Mouse (Mus musculus): ENCODE data around the gene Camta1.

Gene Camta1

DNA sequence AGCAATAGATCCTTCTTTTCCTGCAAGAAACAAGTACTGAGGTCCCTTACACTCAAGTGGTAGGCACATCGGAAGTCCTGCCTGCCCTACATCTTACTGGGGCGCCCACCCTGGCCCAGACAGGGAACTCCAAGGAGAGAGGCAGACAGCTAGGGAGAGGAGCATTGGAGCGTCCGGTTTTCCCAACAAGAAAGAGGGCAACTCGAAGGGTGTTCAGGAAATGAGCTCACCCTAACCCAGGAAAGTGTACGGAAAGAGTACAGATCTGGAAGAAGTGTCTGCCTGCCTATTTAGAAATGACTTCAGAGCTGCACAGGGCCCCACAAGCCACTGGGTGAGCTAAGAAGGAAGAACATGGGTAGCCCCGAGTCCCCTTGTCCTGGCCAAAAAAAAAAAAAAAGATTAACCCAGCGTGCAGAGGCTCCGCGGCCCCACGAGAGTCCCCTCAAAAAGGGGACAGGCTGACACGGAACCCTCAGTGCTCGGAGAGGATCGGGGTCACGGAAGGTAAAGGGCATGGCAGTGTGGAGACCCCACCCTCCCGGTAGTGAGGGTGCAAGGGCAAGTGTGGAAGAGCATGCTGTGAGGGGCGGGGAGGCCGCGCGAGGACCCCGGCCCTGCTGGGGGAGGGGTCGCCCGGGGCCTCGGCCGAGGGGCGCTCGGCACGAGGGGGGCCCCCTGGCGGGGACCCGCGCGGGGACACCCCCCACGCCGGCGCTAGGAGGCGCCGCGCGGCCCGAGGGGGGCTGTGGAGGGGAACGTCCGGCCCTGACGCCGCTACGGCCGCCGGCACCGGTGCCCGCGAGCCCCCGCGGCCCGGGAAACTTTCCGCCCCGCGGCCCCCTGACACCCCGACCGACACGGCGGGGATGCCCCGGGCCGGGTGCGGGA lies 990 bp downstream of the Camta1 start:
- DNase-seq (ENCODE audit: low spot score in 2 of 2) = peak; percentile 16 to 26

DNA sequence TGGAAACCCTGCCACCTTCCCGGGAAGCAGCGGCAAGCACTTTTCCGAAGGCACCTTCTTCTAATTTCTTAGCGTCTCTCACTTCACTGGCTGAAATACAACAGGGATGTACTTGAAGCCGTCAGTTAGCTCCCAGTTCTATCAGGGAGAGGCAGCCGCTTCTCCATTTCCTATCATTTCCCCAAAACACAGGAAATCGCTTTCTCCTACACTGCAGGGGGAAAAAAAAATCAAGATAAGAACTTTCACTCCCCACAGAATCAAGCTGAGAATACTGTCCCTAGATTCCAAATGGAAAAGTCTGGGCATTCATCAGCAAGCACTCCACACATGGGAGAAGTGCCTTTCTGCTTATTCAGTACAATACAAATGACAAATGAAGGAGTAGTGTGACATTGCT lies 2.4 kb downstream of the Camta1 start:
- no peak for DNase-seq (ENCODE audit: low spot score in 2 of 2)

DNA sequence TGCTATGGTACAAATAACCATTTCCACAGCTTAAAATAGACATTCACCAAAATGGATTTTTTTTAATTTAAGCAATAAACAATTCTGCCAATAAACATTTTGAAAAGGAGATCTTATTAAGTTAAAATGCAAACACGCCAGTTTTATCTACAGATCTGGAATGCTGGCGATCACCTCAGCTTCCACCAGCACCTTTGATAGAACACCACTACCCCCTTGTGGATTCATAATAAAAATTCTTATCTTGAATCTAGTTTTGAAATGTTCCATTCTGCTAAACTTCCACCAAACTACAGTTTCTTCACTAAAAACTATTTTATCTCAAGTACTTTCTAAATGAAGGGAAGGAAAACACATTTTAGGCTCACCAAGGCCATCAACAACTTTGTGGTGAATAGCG lies 7.7 kb downstream of the Camta1 start:
- DNase-seq (ENCODE audit: low spot score in 2 of 2) = no peak

DNA sequence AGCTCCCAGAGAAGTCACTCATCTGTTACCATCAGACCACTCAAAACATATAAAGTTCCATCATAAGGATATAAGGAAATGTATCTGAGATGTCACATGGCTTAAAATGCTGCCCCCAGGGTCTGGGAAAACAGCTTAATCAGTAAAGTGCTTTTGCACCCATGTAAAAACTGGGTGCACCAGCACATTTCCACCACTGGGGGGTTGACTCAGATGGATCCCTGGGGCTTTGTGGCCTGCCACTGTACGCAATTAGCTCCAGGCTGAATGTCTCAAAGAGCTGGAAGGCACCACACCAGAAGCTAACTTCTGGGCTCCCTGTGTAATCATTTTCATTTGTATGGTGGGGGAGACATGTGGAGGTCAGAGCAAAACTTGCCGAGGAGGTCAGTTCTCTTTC lies 10.5 kb downstream of the Camta1 start:
- DNase-seq (ENCODE audit: low spot score in 2 of 2) = peak; percentile 37 to 56

DNA sequence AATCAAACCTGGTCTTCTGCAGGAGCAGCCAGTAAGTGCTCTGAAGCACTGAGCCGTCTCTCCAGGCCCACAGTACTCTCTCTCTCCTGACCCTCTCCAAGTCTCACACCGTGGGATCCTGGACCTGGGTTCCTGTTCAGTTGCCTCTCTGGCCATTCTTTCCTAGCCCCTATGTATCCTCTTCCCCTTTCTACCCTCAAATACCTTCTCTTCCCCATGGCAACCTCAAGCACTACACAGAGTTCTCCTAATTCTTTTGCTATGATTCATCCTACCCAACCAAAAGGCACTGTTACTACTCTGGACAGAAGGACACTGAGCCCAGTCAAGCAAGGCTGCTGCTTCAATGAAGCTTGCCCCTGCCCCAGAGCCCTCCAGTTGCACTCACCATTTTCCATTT lies 19.1 kb downstream of the Camta1 start:
- DNase-seq (ENCODE audit: low spot score in 2 of 2) = no peak

DNA sequence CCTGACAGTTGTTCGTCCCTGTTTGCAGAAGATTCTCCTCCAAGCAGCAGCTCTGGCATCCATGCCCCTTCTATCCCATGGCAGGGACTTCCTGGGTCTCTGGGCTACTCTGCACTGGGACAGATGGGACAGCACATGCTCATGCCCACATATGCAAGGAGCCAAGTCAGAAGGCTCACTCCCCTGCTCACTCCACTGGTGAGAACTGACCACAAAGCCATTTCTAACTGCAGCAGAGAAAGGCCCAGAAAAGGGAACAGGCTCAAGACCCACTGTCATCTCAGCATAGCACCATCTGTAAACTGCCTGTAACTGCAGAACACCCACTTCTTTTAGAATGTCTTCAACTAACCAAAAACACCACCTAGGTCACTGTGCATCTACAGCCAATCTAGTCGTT lies 23.2 kb downstream of the Camta1 start:
- DNase-seq (ENCODE audit: low spot score in 2 of 2) = no peak

DNA sequence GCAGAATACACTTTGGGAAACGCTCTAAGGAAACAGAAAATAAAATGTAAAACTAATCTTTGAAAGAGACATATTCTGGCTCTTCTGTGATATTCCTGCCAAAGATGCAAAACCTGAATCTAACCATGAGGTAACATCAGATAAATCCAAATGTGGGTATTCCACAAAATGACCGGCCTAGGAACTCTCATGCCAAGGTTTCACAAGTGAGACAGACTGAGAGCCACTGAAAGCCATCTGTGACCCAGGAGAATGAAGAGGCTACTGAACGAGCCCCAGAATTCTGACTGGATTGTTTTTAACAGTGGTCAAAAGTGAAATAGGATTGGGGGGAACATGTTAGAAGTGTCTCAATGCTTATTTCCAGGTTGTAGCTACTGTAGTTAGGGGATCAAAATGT lies 25.8 kb downstream of the Camta1 start:
- no peak for DNase-seq (ENCODE audit: low spot score in 2 of 2)

DNA sequence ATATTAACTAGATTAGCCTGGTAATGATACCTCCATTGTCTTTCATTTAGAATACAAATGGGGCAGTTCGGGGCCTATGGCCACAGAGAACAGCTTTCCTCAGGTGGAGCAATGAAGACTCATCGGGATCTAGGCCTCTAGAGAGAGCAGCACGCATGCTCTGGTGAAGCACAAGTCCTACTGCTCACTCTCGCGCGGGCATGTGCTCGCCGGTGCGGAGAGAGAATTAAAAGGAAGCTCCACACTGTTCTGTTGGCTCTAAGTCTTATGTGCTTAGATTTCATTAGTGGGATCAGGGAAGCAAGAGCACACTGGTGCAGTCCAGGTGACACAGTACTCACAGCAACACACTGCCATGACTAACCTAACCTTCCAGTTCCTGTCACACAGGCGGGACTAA lies 27.1 kb downstream of the Camta1 start:
- DNase-seq (ENCODE audit: low spot score in 2 of 2) = no peak

DNA sequence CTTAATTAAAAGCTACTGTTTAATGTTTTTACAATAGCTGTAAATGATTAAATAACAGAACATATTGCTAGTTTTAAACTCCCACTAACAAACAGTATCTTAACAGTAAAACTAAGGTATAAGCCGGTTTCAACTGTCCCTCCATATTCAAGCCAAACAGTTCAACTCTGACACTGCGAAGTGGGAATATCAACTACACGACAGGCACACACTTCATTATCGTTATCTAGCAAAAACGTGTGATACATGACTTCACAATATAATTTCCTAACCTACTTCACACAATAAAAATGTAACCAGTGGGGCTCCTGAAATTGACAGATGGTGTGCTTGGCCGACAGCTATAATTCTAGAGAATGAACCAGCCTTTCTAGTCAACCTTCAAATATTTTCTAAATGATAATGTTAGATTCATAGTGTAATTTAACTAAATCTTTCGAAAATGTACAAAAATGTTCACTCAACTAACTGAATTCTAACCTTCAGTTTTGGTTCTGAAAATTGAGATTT lies 27.7 kb downstream of the Camta1 start:
- no peak for DNase-seq (ENCODE audit: low spot score in 2 of 2)

DNA sequence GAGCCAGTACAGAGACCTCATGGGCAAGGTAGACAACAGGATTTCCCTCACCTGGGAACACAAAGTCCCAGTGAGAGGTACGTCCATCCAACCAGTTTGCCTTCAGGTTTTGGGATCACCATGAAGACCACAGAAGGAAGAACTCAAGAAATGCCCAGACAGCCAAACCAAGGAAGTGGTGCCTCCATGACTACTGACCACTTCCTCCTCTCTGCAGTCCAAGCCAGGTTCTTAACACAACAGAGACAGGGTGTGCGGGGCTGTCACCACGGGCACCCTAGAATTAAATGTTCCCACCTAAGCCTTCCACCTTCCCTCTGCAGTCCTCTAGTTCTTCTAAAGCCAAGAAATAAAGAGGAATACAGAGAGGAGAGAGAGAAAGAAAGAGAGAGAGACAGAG lies 33.8 kb downstream of the Camta1 start:
- no peak for DNase-seq (ENCODE audit: low spot score in 2 of 2)

DNA sequence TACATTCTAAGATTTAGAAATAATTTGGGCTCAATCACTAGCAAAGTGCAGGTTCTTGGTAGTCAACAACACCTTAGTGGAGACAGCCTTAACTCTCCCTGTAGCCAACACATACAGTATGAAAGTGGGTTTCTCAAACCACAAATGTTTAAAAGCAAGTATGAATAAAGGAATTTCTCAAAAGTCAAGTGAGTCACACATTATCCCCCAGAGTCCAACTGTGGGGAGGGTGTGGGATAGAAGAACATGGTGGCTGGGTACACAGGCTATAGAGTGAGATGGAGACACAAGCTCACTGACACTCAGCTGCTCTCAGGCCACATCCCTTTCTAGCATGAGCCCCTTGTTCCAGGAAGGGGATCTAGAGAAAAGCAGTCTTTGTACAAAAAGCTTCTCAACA lies 34.3 kb downstream of the Camta1 start:
- no peak for DNase-seq (ENCODE audit: low spot score in 2 of 2)

DNA sequence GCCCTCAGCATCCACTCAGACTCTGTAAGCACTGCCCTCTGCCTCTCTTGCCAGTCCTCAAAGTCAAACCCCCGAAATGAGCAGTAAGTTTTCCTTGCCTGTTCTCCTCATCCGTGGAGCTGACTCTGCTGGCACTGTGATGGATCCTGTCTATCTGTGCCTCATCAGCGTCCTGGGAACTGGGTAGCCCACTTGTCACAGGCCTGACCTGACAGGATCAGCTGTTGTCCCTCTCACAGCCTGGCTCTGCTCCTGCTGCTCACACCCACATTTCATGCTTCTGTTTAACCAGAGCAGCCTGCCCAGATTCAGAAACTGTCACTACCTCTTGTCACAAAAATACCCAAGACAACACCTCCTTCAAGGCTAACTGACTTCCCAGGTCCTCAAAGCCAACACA lies 37.7 kb downstream of the Camta1 start:
- DNase-seq (ENCODE audit: low spot score in 2 of 2) = no peak

DNA sequence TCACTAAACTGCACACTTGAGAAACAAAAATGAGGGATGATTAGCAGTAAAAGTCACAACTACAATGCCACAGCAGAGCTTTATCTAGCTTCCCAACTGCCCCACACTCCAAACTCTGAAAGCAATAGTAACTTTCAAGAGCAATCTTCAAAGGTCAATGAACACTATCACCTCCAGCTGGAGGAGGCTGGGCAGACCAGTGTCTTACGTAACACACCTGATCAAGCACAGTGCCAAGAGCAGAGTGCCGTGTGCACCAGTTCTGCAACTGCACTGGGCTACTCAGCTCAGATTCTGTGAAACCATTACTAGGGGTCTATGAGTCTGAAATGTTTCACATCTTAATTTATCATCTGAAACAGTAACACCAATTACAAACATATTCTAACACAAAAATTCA lies 38.7 kb downstream of the Camta1 start:
- DNase-seq (ENCODE audit: low spot score in 2 of 2) = no peak

DNA sequence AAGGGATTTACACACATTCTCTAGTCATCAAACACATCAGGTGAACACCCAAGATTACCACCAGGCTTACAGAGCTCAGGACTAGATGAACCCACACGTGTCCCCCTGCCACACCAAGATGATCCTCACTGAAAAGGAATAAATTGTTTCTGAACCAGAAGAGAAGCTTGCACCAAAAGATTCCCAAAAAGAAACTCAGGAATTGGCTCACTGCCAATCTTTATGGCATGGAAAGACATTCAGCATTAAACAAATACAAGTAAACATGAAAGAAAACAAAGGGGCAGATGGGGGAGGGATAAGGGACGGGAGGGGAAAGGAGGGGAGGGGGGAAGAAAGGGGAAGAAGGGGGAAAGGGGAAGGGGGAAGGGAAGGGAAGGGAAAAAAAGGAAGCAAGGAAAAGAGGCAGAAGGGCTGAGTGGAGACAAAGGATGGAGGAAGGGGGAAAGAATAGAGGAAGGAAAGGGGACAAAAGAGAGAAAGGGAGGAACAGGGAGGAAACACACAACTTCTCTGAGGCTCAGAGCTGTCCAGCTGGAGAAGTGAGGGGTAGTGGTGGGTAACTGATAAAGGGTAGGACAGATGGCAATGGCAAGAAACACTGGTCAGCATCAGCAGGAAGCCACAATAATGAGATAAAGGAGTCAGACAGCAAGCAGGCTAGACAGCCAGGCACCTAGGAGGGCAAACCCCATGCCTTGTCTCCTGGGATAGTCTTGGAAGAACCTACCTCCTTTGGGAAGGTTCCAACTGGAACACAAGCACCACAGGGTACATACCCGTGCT lies 43.5 kb downstream of the Camta1 start:
- no peak for DNase-seq (ENCODE audit: low spot score in 2 of 2)

DNA sequence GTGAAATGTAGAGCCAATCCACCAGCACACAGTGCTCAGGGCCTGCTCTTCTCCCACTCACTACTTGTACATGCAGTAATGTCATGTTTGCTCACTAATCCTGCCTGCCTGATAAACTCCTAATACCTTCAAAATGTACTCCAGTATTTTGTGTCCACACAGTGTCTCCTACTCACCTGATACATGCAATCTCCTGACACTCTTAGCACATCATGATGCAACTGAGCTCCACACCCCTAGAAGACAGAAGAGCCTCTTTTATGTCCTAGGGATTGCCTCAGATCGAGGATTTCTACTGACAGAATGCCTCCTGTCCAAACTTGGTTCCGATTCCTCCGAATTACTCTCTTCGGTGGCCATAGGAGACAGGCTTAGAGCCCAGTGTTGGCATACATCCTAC lies 48.0 kb downstream of the Camta1 start:
- no peak for DNase-seq (ENCODE audit: low spot score in 2 of 2)

DNA sequence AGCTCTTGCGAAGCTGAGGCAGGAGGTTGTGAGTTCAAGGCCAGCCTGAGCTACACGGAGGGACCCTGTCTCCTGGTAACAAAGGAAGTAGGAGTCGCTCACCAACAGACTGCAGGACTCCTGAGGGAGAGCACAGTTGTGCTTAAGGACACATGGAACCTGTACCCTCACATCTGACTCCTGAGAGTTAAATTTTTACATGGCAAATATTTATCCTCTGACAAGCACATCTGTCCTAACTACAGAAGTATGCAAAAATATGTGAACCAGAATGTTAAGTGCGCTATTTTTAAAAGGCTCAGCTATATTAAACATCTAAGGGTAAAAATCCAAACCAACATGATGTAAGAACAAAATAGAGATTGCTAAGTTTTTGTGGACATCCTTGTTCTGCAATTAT lies 56.0 kb downstream of the Camta1 start:
- DNase-seq (ENCODE audit: low spot score in 2 of 2) = no peak

DNA sequence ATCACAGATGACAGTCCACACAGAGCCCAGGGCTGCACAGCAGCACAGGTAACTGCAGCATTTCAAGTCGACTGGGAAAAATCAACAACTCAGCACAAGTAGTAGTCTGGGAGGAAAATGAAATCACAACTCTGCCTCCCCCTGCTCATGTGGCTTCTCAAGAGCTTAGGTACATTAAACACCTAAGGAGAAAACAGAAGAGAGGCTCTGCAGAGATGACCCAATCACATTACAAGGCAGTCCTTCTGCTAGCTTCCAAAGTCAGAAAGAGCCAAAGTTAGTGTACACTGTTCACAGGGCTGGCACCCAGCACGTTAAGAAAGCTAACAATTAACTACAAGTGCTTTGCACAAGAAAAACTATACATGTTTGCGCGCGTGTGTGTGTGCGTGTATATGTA lies 56.6 kb downstream of the Camta1 start:
- no peak for DNase-seq (ENCODE audit: low spot score in 2 of 2)

DNA sequence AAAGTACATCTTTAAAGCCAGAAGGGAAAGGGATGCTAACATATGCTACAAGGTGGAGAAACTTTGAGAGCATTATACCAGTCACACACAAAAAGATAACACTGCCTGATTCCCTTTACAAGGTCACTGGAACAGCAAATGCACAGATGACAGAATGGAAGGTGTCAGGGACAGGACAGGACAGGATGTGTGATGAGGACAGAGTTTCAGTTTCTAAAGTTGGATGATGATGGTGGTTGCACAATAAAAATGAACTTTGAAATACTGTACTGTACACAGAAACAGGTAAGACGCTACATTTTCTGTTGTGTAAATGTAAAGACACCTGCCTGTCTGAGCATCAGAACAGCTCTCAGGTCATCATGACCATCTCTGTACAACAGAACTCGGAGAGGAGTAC lies 57.5 kb downstream of the Camta1 start:
- no peak for DNase-seq (ENCODE audit: low spot score in 2 of 2)

DNA sequence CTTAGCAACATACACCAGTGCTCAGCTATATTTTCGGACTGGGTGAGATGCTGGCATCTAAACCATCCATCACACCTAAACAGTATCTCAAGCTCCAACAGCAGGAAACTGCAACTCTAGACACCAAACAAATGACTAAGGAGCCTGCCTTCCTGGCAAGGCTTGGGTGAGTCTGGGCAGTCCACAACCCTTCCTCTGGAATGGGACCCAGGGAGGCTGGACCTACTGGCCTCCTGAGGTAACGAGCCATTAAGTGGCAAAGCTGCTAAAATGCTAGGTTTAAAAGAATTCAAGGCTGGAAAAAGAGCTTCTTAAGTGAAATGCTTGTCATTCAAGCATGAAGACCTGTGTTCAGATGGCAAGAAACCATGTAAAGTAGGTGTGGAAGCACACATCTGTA lies 63.0 kb downstream of the Camta1 start:
- no peak for DNase-seq (ENCODE audit: low spot score in 2 of 2)

DNA sequence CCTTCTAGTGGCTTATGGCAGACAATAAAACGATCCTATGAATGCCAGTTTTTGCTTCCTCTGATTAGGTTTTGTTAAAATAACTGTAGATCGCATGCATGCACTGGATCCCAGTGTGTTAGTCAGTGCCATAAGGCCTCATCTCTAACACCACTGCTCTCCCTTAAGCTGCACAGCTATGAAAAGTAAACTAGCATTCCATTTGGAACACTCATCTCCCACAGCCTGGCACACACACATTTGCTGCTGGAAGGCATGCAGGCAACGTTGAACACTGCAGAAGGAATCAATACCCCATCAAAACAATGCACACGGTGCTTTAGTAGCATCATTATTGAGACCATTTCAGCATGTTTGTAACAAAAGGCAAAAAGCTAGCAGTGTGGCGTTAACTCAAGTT lies 68.0 kb downstream of the Camta1 start:
- no peak for DNase-seq (ENCODE audit: low spot score in 2 of 2)

DNA sequence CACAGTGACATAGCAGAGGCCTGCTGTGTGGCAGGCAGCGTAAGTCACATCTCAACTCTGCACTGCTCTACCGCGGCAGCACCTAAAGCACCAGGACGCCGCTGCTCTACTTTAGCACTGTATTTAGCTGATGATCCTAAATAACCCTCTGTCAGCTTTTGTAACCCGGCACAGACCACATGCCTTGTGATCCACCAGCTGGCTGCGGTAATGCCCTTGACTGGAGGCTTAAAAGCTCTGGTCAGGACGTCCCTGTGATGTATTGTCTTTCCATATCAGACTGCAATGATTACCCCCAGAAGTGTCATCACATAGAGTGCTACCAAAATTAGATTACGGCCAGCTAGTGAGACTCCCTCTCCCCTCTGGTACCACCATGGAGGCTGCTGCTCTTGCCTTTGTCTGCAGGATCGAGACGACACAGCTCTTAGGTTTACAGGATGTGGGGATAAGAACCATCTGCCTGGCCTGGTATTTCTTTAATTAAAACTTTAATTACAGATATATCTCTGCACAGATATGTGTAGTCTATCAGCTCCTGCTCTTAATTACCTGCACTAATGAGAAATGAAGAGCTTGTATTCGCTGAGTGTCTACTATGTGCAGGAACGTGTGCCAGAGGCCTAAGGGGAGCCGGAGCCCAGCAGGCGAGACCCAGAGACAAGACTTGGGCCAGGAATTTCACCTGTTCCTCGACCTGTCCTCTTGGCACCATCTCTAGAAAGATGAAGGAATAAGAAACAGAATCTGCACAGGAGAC lies 74.5 kb downstream of the Camta1 start:
- DNase-seq (ENCODE audit: low spot score in 2 of 2) = no peak

DNA sequence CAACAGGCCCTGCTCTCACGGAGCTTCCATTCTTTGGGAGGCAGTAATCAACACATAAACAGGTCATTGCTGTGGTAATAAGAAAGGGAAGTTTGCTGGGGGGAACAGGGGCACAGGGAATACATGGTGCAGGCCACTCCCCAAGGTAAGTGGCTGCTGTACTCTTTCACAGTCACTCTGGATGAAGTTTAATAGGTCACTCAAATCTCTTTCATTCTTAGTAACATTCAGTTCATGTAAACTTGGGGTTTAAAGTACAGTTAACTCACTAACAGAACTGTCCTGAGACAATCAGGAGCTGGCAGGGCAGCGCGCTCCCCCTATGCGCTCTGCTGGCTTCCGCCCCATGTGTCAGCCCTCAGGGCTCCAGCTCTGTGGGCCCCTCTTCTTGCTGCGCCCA lies 81.2 kb downstream of the Camta1 start:
- DNase-seq (ENCODE audit: low spot score in 2 of 2) = no peak
